19 mouse cellular contexts compared by ENCODE assay signal in the genomic region with DNA sequence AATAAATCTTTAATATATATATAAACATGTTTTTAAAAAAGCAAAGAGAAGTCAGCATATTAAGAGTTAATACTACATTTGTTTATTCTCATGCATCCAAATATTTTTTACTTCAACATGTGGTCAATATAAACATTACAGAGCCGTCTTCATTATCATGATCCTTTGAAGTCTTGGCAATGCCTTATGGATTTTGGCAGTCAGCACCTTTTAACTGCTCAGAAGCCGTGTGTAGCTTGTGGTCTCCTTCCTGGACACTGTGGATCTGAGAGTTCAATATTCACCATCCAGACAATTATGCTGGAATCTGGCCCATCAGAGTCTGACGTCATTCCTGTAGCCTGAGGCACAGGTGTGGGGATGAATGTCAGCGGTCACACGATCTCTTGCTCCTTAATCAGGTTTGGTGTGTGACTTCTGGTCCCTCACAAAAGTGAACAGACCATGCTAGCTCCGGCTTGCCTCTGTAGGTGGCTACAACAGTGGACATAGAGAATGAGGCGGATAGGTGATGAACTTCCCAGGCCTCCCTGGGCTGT. TPM values are rescaled to one million over a fixed set of nuclear protein-coding genes. Genes with fewer than 3 reads are reported as not detected.
A peak's percentile ranks its signal among the peaks of the same experiment; 100 is the strongest.
DNase-seq lines count a peak whose midpoint lies in the region; ATAC-seq and TF ChIP-seq lines count a peak whose summit lies in the region.
"Had no signal": no experiment of that assay in that cellular context is flagged by ENCODE, and none has a peak within 500 bp of the region (broad histone marks: within the 10 kb centered on the region; RNA-seq: fewer than 3 reads in every experiment).

No protein-coding gene starts in this region.

- no peaks in the 10 kb centered on the region for H3K36me3 ChIP-seq in heart, embryonic 13.5 days
- H3K36me3 ChIP-seq in lung, embryonic 14.5 days (ENCODE audit: insufficient read depth), result no peaks in the 10 kb centered on the region
- no peaks in the 10 kb centered on the region for H3K36me3 ChIP-seq in intestine, embryonic 15.5 days
- H3K36me3 ChIP-seq: embryonic facial prominence, embryonic 12.5 days; forebrain, embryonic 15.5 days; kidney, embryonic 15.5 days; limb, embryonic 13.5 days; liver, embryonic 13.5 days had no signal

- TF ChIP-seq CTCF in lung, embryonic 14.5 days (IDR thresholded peaks at IDR 0.05; ENCODE audit: low read depth), result no peak

- H3K9ac ChIP-seq in heart, embryonic 13.5 days, result peak overlapping the region; percentile 58; the same call in 1 of the 2 replicates
- H3K9ac ChIP-seq in lung, embryonic 14.5 days, result no peak overlapping the region
- H3K9ac ChIP-seq in intestine, embryonic 15.5 days, result no peak overlapping the region
- H3K9ac ChIP-seq: embryonic facial prominence, embryonic 12.5 days; forebrain, embryonic 15.5 days; kidney, embryonic 15.5 days; limb, embryonic 13.5 days; liver, embryonic 13.5 days had no signal

- peaks cover 20% of the 10 kb centered on the region for H3K4me1 ChIP-seq in heart, embryonic 13.5 days
- H3K4me1 ChIP-seq in lung, embryonic 14.5 days (ENCODE audit: insufficient read depth), result peaks cover 8% of the 10 kb centered on the region; the same call in 1 of the 2 replicates
- peaks cover 18% of the 10 kb centered on the region for H3K4me1 ChIP-seq in intestine, embryonic 15.5 days (replicated peaks)
- H3K4me1 ChIP-seq: forebrain, embryonic 15.5 days had no signal

- 0 out of 2 replicates have a peak, but pooled peaks cover 4% of the 10 kb centered on the region for H3K27me3 ChIP-seq in heart, embryonic 13.5 days (replicated peaks)
- H3K27me3 ChIP-seq in lung, embryonic 14.5 days (ENCODE audit: insufficient read depth, low read length), result no peaks in the 10 kb centered on the region
- no peaks in the 10 kb centered on the region for H3K27me3 ChIP-seq in intestine, embryonic 15.5 days (replicated peaks)
- H3K27me3 ChIP-seq: embryonic facial prominence, embryonic 12.5 days; forebrain, embryonic 15.5 days; kidney, embryonic 15.5 days; Patski had no signal

- 61% methylated on average over 7 of the region's 7 CpGs for WGBS in heart, embryonic 13.5 days
- 45% methylated on average over 7 of the region's 7 CpGs for WGBS in lung, embryonic 14.5 days
- WGBS in intestine, embryonic 15.5 days, result 55% methylated on average over 7 of the region's 7 CpGs

- peak overlapping the region; percentile 50 for H3K4me2 ChIP-seq in heart, embryonic 13.5 days
- H3K4me2 ChIP-seq in lung, embryonic 14.5 days, result no peak overlapping the region
- H3K4me2 ChIP-seq in intestine, embryonic 15.5 days (replicated peaks), result peak overlapping the region; percentile 24
- H3K4me2 ChIP-seq: forebrain, embryonic 15.5 days; kidney, embryonic 15.5 days; limb, embryonic 13.5 days; liver, embryonic 13.5 days had no signal

- DNase-seq in adrenal gland, adult (ENCODE audit: inconsistent age in 2 of 2, low spot score in 1 of 2), result peak; percentile 38 to 72
- no peak for DNase-seq in adrenal gland, adult 8-10 months
- DNase-seq in heart, adult 11 months, result no peak
- peak; percentile 82 for DNase-seq in lung, embryonic 14.5 days
- DNase-seq in lung, postnatal 25 days (ENCODE audit: low spot score), result no peak
- no peak for DNase-seq in right cerebral cortex, adult 2 months (ENCODE audit: low spot score in 2 of 2)
- DNase-seq: cerebellum, adult 8-10 months; gastrocnemius, postnatal 25 days; layer of hippocampus, postnatal 36 days; liver, embryonic 13.5 days; lung, postnatal 14 days had no signal

- H3K4me3 ChIP-seq in heart, embryonic 13.5 days, result no peak overlapping the region
- no peak overlapping the region for H3K4me3 ChIP-seq in lung, embryonic 14.5 days (ENCODE audit: low read depth, low read length)
- H3K4me3 ChIP-seq in intestine, embryonic 15.5 days (replicated peaks), result no peak overlapping the region
- H3K4me3 ChIP-seq: embryonic facial prominence, embryonic 12.5 days; forebrain, embryonic 15.5 days; kidney, embryonic 15.5 days; limb, embryonic 13.5 days; liver, embryonic 13.5 days had no signal

- H3K9me3 ChIP-seq in heart, embryonic 13.5 days, result no peaks in the 10 kb centered on the region
- H3K9me3 ChIP-seq in lung, embryonic 14.5 days (ENCODE audit: low read depth, low read length), result no peaks in the 10 kb centered on the region
- H3K9me3 ChIP-seq in intestine, embryonic 15.5 days, result no peaks in the 10 kb centered on the region
- H3K9me3 ChIP-seq: embryonic facial prominence, embryonic 12.5 days; forebrain, embryonic 15.5 days; kidney, embryonic 15.5 days; limb, embryonic 13.5 days; liver, embryonic 13.5 days had no signal

- no peak for ATAC-seq in heart, embryonic 13.5 days (ENCODE audit: extremely low read depth, insufficient number of reproducible peaks, low FRiP score, low TSS enrichment)
- ATAC-seq in lung, embryonic 14.5 days (ENCODE audit: insufficient read depth), result peak; percentile 54; the same call in 1 of the 2 replicates
- no peak for ATAC-seq in intestine, embryonic 15.5 days
- ATAC-seq: activated CD4-positive, CD25-positive, alpha-beta regulatory T cell, adult 4 months; forebrain, embryonic 15.5 days; Patski had no signal

- H3K27ac ChIP-seq in heart, embryonic 13.5 days (replicated peaks), result peak overlapping the region; percentile 34; the same call in 1 of the 2 replicates
- H3K27ac ChIP-seq in lung, embryonic 14.5 days (ENCODE audit: low read depth), result no peak overlapping the region
- no peak overlapping the region for H3K27ac ChIP-seq in intestine, embryonic 15.5 days
- H3K27ac ChIP-seq: embryonic facial prominence, embryonic 12.5 days; forebrain, embryonic 15.5 days; kidney, embryonic 15.5 days; limb, embryonic 13.5 days; liver, embryonic 13.5 days had no signal

RNA-seq across cellular contexts. Expression of a gene that starts 19.1 kb away (rescaled TPM):
- total RNA-seq in adrenal gland, adult 8-10 months (2022), result 100 to 1,000 TPM in 1 of 4 experiments, 10 to 100 TPM in 3; 70.8 to 227 (median 87.4) TPM
- 8.0 and 9.5 TPM in 2 replicates for polyA plus RNA-seq in heart, embryonic 13.5 days (2015; fragmentation: Nextera tagmentation; extraction: Ambion mirVana)
- 13.1 and 13.8 TPM in 2 replicates for polyA plus RNA-seq in lung, embryonic 14.5 days (2014; fragmentation: Nextera tagmentation; extraction: Ambion mirVana)
- polyA plus RNA-seq in intestine, embryonic 15.5 days (2015; fragmentation: Nextera tagmentation; extraction: Ambion mirVana), result 10.7 and 11.2 TPM in 2 replicates

Comparison
In these comparisons a context has a peak if more than half of its experiments do, and no peak if none do; other contexts are left out.
1. DNase-seq: peak in adrenal gland, adult (2 of 2) and lung, embryonic 14.5 days (single experiment); none in adrenal gland, adult 8-10 months (single experiment), heart, adult 11 months (single experiment), lung, postnatal 25 days (single experiment) and right cerebral cortex, adult 2 months (0 of 2).